Mouse (Mus musculus): ENCODE measurements at regions not wholly inside any gene's neighbourhood (a gene's known extent, or its start where the extent isn't known, plus 50 kb on each side); places are given as distances from the start of the nearest gene placed in this dataset.

DNA sequence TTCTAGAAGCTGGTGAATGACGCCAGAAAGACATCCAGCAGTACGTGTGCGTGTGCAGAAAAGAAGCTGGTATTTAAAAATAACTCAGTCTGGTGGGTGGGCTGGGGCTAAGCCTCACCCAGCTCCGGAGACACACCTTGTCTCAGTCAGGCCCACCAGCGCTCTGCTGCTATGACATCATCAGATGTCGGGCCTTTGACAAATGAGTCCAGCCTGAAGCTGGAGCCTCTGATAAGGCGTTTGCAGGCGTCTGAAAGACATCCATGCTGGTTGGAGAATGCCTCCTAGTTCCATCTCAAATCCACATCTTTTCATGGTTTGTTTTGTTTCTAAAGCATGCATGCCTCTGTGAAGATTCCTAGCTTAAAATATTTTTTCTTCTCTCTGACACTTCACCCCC is 344.2 kb downstream of the H2al1j start:
- H3K4me1 ChIP-seq (ENCODE audit: control insufficient read depth, insufficient read depth, low read length) = no peaks in the 10 kb centered on the region
- WGBS = 65% methylated on average over 8 of the region's 8 CpGs
- TF ChIP-seq CTCF (IDR thresholded peaks at IDR 0.05; ENCODE audit: control insufficient read depth, insufficient read depth, low read length) (no peak), POLR2A (IDR thresholded peaks at IDR 0.05; ENCODE audit: borderline replicate concordance, control insufficient read depth, low read depth, low read length) (no peak)
- no peak overlapping the region for H3K27ac ChIP-seq (ENCODE audit: control insufficient read depth, insufficient read depth, low read depth, low read length, poor library complexity)
- H3K4me3 ChIP-seq (replicated peaks; ENCODE audit: control insufficient read depth, low read depth, low read length) = no peak overlapping the region

DNA sequence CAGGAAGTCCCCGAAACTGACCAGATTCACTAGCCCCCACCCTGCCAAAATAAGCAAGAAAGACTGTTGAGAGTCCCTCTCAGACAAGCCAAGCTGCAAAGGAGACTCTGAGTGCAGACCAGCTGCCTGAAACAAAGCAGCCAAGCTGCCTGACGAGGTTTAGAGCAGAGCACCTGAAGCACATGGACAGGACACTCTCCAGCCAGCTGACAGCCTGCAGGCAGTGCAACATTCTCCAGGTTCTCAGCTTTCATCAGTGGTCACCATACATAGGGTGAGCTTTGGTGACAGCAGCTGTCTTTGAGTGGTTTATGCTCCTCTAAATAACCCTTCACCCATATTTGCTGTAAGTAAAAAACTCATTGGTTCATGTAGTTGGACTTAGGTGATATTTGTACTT is 350.5 kb downstream of the H2al1j start:
- 60% methylated on average over 2 of the region's 2 CpGs for WGBS
- H3K4me3 ChIP-seq (replicated peaks; ENCODE audit: control insufficient read depth, low read depth, low read length) = no peak overlapping the region
- TF ChIP-seq POLR2A (IDR thresholded peaks at IDR 0.05; ENCODE audit: borderline replicate concordance, control insufficient read depth, low read depth, low read length) (no peak), CTCF (IDR thresholded peaks at IDR 0.05; ENCODE audit: control insufficient read depth, insufficient read depth, low read length) (no peak)
- H3K27ac ChIP-seq (ENCODE audit: control insufficient read depth, insufficient read depth, low read depth, low read length, poor library complexity) = no peak overlapping the region; the same call in 1 of the 2 replicates
- H3K4me1 ChIP-seq (ENCODE audit: control insufficient read depth, insufficient read depth, low read length) = no peaks in the 10 kb centered on the region

DNA sequence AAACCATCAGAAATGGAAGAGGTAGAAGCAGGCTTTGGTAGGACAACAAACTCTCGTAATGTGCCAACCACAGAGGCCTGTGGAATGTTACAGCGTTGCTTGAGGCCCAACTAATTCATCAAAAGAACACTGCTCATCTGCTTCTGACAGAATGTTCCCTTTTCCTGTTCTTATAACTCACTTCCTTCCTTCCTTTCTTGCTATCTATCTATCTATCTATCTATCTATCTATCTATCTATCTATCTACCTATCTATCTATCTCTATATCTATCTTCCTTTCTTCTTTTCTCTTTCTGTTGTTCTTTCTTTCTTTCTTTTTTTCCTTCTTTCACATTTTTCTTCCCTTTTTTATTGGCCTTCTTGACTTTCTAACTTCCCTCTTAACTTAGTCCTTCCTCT is 353.7 kb downstream of the H2al1j start:
- no peak for TF ChIP-seq POLR2A (IDR thresholded peaks at IDR 0.05; ENCODE audit: borderline replicate concordance, control insufficient read depth, low read depth, low read length)
- TF ChIP-seq CTCF (IDR thresholded peaks at IDR 0.05; ENCODE audit: control insufficient read depth, insufficient read depth, low read length) = no peak
- Histone ChIP-seq H3K4me1 (ENCODE audit: control insufficient read depth, insufficient read depth, low read length) (no peaks in the 10 kb centered on the region), H3K4me3 (replicated peaks; ENCODE audit: control insufficient read depth, low read depth, low read length) (no peak overlapping the region), H3K27ac (ENCODE audit: control insufficient read depth, insufficient read depth, low read depth, low read length, poor library complexity) (no peak overlapping the region)
- WGBS = 34% methylated on average over 2 of the region's 2 CpGs

DNA sequence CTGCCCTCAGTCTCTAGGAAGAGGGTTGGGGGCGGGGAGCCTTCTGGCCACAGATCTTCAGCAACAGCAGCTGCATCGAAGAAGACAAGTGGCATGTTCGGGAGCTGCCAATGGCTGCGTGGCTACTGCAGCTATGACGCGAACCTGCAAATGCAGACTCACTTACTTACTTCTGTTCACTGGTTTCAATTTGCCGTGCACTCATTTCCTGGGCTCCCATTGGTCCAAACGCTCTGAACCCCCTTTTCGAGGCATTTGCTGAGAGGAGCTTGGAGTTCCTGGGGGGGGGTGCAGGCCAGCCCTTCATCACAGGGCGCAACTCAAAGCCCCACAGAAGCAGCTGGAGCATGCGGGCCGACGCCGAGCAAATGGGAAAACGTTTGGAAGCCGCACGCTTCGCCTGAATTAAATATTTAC is 362.4 kb downstream of the H2al1j start:
- no peaks in the 10 kb centered on the region; the same call in 1 of the 2 replicates for H3K4me1 ChIP-seq (ENCODE audit: control insufficient read depth, insufficient read depth, low read length)
- WGBS = 72% methylated on average over 18 of the region's 18 CpGs
- TF ChIP-seq CTCF (IDR thresholded peaks at IDR 0.05; ENCODE audit: control insufficient read depth, insufficient read depth, low read length) (no peak), POLR2A (IDR thresholded peaks at IDR 0.05; ENCODE audit: borderline replicate concordance, control insufficient read depth, low read depth, low read length) (no peak)
- no peak overlapping the region for H3K4me3 ChIP-seq (replicated peaks; ENCODE audit: control insufficient read depth, low read depth, low read length)
- no peak overlapping the region for H3K27ac ChIP-seq (ENCODE audit: control insufficient read depth, insufficient read depth, low read depth, low read length, poor library complexity)

DNA sequence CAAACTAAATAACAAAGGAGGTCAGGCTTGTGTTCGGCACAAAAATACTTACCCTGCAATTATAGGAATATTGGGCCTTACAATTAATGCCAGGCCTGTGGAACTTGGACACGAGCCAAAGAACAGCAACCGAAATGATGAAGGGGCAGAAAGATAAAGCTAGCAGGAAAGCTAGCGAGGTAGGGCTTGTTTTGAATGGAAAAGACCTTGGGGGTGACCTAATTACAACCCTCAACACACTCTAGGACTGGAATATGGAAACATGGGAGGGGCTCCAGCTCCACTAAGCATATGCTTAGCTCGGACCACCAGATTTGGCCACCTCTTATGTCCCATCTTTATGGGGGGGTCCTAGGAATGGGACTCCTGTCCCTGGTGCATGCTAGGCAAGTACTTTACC is 362.8 kb downstream of the H2al1j start:
- Histone ChIP-seq H3K27ac (ENCODE audit: control insufficient read depth, insufficient read depth, low read depth, low read length, poor library complexity) (no peak overlapping the region), H3K4me3 (replicated peaks; ENCODE audit: control insufficient read depth, low read depth, low read length) (no peak overlapping the region), H3K4me1 (ENCODE audit: control insufficient read depth, insufficient read depth, low read length) (no peaks in the 10 kb centered on the region; the same call in 1 of the 2 replicates)
- WGBS = 59% methylated on average over 5 of the region's 5 CpGs
- TF ChIP-seq POLR2A (IDR thresholded peaks at IDR 0.05; ENCODE audit: borderline replicate concordance, control insufficient read depth, low read depth, low read length) = no peak
- no peak for TF ChIP-seq CTCF (IDR thresholded peaks at IDR 0.05; ENCODE audit: control insufficient read depth, insufficient read depth, low read length)

DNA sequence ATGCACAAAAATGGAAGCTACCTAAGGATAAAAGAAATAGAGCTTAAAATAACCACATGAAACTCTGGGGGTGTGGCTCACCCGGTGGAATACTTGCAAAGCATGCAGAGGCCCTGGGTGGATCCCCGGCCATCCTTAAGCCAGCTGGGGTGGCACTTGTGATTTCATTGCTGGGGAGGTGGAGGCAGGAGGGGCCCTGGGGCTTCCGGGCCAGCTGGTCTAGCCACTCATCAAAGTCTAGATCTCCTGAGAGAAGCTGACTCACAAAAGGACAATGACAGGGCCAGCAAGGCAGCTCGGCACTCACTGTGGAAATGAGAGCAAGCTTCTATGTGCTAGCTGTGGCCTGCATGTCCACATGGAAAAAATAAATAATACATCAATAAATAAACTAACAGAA is 363.4 kb downstream of the H2al1j start:
- Histone ChIP-seq H3K27ac (ENCODE audit: control insufficient read depth, insufficient read depth, low read depth, low read length, poor library complexity) (no peak overlapping the region), H3K4me1 (ENCODE audit: control insufficient read depth, insufficient read depth, low read length) (no peaks in the 10 kb centered on the region; the same call in 1 of the 2 replicates), H3K4me3 (replicated peaks; ENCODE audit: control insufficient read depth, low read depth, low read length) (no peak overlapping the region)
- WGBS = 54% methylated on average over 4 of the region's 4 CpGs
- no peak for TF ChIP-seq CTCF (IDR thresholded peaks at IDR 0.05; ENCODE audit: control insufficient read depth, insufficient read depth, low read length)
- TF ChIP-seq POLR2A (IDR thresholded peaks at IDR 0.05; ENCODE audit: borderline replicate concordance, control insufficient read depth, low read depth, low read length) = no peak

DNA sequence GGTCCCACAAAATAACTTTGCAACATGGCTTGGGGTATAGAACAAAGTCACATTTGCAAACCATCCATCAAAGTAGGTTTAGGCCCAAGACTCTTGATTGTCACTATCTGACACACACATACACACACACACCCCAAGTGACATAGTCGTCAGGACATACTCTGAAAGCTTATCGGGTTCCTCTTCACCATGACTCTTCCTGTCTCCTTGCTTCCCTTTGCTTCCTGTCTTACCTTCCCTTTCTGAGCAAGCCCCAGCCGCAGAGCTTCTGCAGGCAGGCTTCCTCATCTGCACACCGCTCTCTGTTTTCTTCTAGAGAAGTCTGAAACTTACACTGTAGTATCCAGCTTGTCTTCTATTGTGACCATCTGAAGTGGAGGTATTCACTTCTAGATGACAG is 368.9 kb downstream of the H2al1j start:
- no peak overlapping the region for H3K27ac ChIP-seq (ENCODE audit: control insufficient read depth, insufficient read depth, low read depth, low read length, poor library complexity)
- whole genome bisulfite sequencing = 25% methylated on average over 4 of the region's 4 CpGs
- TF ChIP-seq CTCF (IDR thresholded peaks at IDR 0.05; ENCODE audit: control insufficient read depth, insufficient read depth, low read length) = no peak
- no peak for TF ChIP-seq POLR2A (IDR thresholded peaks at IDR 0.05; ENCODE audit: borderline replicate concordance, control insufficient read depth, low read depth, low read length)

DNA sequence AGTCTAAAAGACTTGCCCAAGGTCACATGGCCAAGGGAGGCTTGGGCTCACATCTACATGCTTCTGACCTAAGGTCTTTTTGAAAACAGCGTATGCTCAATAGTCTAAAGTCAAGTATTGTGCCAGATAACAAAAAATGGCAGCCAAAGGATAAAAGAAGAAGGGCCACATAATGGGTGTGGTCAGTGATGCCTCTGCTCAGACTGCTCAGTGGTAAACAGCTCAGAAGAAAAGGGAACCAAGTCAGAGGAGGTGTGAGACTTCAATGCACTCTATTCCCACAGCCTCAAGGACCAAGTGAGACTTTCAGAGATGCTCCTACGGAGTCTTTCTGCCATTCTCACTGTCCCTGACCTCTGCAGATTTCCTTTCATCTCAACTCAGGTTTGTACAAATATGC is 373.5 kb downstream of the H2al1j start:
- Histone ChIP-seq H3K4me3 (replicated peaks; ENCODE audit: control insufficient read depth, low read depth, low read length) (no peak overlapping the region), H3K27ac (ENCODE audit: control insufficient read depth, insufficient read depth, low read depth, low read length, poor library complexity) (no peak overlapping the region), H3K4me1 (ENCODE audit: control insufficient read depth, insufficient read depth, low read length) (peaks cover 2% of the 10 kb centered on the region; the same call in 1 of the 2 replicates)
- TF ChIP-seq POLR2A (IDR thresholded peaks at IDR 0.05; ENCODE audit: borderline replicate concordance, control insufficient read depth, low read depth, low read length) (no peak), CTCF (IDR thresholded peaks at IDR 0.05; ENCODE audit: control insufficient read depth, insufficient read depth, low read length) (no peak)
- WGBS = 81% methylated on average over 2 of the region's 2 CpGs

More for the DNA sequence above, 368.9 kb downstream of the H2al1j start:
- no peak overlapping the region for H3K4me3 ChIP-seq (replicated peaks; ENCODE audit: control insufficient read depth, low read depth, low read length)
- H3K4me1 ChIP-seq (ENCODE audit: control insufficient read depth, insufficient read depth, low read length) = peaks cover 2% of the 10 kb centered on the region; the same call in 1 of the 2 replicates
